Mouse (Mus musculus): ENCODE data around the gene Birc7.

The Birc7 gene

DNA sequence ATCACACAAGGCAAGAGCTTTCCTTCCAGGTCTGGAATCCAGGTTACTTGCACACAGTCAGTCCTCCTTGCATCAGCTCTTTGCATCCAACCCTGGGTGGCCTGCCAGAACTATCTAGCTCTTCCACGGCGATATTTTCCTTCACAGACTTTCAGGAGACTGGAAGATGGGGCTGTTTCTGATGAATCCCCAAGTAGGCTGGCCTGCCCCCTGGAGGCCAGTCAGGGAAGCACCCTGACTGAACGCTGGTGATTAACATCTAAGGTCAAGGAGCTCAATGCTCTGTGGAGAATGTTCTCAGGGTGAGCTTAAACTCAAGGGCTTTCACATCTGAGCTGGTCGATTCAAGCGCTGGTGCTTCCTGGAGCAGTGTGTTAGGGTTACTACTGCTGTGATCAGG lies 35.1 kb downstream of the Birc7 start:
- ATAC-seq (ENCODE audit: insufficient number of reproducible peaks, low FRiP score, low TSS enrichment) = 0 out of 2 replicates have a peak, but pooled peaks have one; percentile 51

DNA sequence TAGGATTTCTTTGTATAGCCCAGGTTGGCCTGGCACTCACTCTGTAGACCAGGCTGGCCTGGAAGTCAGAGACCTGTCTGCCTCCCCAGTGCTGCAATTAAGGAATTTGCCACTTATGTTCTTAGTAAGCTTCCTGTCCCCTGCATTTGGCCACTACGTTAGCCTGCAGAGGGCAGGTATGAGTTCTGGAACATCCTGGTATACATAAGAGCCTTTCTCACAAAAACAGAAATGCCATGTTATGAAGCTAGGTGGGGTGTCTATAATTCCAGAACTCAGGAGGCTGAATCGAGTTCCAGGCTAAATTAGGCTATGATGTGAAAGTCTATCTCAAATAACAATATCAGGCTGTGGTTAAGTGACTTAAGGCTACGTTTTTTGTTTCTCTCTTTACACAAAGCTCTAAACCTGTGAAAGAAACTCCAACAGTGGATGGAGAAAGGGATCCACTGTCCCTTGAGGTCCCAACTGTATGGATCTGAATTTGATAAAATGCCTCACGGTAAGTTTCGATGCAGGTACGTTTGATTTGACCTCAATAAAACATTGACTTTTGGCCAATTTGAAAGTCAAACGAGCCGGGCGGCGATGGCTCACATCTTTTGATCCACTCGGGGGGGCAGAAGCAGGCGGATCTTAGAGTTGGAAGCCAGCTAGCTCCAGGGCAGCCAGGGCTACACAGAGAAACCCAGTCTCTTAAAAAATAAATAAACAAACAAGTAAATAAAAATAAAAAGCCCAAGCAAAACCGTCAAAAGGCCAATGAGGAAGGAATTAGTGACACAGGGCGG lies 37.5 kb downstream of the Birc7 start:
- ATAC-seq (ENCODE audit: insufficient number of reproducible peaks, low FRiP score, low TSS enrichment) = no peak

DNA sequence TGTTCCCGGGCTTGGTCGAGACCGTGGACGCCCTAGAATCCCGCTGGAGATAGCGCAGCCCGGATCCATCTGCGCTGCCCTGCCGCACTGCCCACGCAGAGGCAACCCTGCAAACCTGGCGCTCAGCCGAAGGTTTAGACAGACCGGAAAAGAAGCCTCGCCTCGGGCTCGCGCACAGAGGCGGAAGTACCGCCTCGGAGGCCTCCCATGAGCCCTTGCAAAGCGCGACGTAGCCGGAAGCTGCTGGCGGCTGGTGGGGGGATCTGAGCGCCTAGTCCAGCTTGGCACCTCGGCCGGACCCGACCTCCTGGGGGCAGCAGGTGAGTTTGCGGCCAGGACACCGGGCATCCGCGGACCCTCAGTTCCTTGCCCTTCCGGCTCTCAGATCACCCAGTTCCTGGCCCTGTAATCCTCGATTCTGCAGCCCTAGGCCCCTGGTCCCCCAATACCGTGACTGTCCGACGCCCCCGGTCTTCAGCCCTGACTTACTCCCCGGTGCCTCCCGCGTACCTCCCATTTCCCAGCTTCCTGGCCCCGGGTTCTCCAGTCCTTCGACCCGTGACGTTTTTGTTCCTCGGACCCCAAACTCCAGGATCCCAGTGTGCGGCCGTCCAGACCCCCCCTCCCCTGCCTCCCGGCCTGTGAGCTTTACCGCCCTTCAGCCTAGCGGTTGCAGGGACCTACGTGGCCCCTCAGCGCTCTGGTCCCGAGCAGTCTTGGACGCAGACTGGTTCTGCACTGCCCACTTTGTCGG lies 38.4 kb downstream of the Birc7 start, which contains the start of gene Arfgap1:
Gene Arfgap1 (plus strand): TSS at position 216 of the 754 bp plus-strand sequence.
- ATAC-seq (ENCODE audit: insufficient number of reproducible peaks, low FRiP score, low TSS enrichment) = peak; percentile 88

DNA sequence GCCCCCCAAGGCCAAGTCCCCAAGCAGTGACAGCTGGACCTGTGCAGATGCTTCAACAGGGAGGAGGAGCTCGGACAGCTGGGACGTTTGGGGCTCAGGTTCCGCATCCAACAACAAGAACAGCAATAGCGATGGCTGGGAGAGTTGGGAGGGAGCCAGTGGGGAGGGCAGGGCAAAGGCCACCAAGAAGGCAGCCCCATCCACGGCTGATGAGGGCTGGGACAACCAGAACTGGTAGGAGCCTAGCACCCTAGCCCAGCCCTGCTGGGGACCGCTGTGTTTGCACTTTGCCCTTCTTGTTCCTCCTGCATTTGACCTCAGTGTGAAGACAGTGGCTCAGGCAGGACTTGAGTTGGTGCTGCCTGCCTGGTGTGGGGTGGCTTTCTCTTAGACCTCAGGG lies 52.3 kb downstream of the Birc7 start:
- no peak for ATAC-seq (ENCODE audit: insufficient number of reproducible peaks, low FRiP score, low TSS enrichment)

Data from cerebellum, adult (tissue).